Mouse (Mus musculus): ENCODE results near the gene Bzw1. TPM values are rescaled to one million over a fixed set of nuclear protein-coding genes. Genes with fewer than 3 reads are reported as not detected.

The Bzw1 gene
- polyA plus RNA-seq, 2 experiments, result 112 to 350 TPM

DNA sequence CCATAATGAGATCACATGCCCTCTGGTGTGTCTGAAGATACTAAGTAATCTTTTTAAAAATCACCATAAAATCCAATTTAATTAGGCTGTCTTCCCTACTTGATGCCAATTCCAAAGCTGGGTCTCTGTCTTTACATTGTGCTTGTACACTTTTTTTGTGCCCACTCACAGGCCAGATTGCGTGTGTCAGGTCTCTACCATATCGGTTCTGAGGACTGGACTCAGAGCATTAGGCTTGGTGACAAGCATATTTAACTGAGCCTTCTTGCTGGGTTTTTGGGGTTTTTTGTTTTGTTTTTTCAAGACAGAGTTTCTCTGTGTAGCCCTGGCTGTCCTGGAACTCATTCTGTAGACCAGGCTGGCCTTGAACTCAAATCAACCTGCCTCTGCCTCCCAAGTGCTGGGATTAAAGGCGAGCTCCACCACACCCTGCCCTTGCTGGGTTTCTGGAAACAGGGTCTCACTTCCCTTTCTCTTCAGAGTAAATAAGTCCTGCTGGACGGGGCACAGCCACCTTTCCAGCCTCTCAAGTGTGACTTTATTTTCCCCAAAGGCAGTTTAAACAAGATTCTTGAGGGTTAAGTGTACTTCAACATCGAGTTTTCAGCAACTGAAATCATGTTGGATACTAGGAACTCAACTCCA, 17.0 kb downstream of the Bzw1 start:
- TF ChIP-seq POLR2A (IDR thresholded peaks at IDR 0.05; ENCODE audit: borderline replicate concordance, extremely low read depth, insufficient read depth, insufficient read length), result no peak
- Histone ChIP-seq H3K36me3 (ENCODE audit: control insufficient read depth, insufficient read depth, low read length) (peaks cover 65% of the 10 kb centered on the region), H3K4me1 (ENCODE audit: control insufficient read depth, insufficient read depth, low read length) (no peaks in the 10 kb centered on the region), H3K4me2 (replicated peaks; ENCODE audit: low read depth, low read length, severe bottlenecking) (no peak overlapping the region), H3K4me3 (replicated peaks; ENCODE audit: low read length) (no peak overlapping the region), H3K27ac (replicated peaks; ENCODE audit: low read depth, low read length) (no peak overlapping the region), H3K9ac (ENCODE audit: low read depth, low read length, severe bottlenecking) (no peak overlapping the region), H3K9me3 (ENCODE audit: control insufficient read depth, low read length) (no peaks in the 10 kb centered on the region), H3K27me3 (ENCODE audit: control insufficient read depth, insufficient read depth, low read length) (no peaks in the 10 kb centered on the region)
- DNase-seq (ENCODE audit: low spot score) (no peak), ATAC-seq (ENCODE audit: low FRiP score, low read depth) (no peak)
- WGBS, result 69% methylated on average over 5 of the region's 5 CpGs

DNA sequence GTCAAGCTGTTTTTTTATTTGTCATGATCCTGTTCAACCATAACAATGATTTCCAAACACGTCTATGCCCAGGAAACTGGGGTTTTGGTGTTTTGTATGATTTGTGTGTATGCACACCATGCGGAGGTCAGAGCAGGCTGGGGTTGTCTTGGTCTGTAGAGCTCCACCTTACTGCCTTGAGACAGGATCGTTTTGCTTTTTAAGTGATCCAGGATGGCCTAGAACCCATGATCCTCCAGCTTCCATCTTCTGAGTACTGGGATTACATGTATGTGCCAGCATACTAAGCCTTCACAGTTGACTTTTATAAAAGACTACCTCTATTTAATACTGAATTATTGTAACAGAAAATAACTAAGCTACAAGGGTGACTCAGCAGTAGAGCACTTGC, 17.5 kb downstream of the Bzw1 start:
- no peak overlapping the region for H3K27ac ChIP-seq (replicated peaks; ENCODE audit: low read depth, low read length)
- H3K27me3 ChIP-seq (ENCODE audit: control insufficient read depth, insufficient read depth, low read length), result no peaks in the 10 kb centered on the region
- no peak overlapping the region for H3K4me2 ChIP-seq (replicated peaks; ENCODE audit: low read depth, low read length, severe bottlenecking)
- no peak overlapping the region for H3K9ac ChIP-seq (ENCODE audit: low read depth, low read length, severe bottlenecking)
- H3K9me3 ChIP-seq (ENCODE audit: control insufficient read depth, low read length), result no peaks in the 10 kb centered on the region
- H3K36me3 ChIP-seq (ENCODE audit: control insufficient read depth, insufficient read depth, low read length), result peaks cover 68% of the 10 kb centered on the region
- no peak overlapping the region for H3K4me3 ChIP-seq (replicated peaks; ENCODE audit: low read length)
- no peak for TF ChIP-seq POLR2A (IDR thresholded peaks at IDR 0.05; ENCODE audit: borderline replicate concordance, extremely low read depth, insufficient read depth, insufficient read length)
- ATAC-seq (ENCODE audit: low FRiP score, low read depth), result no peak
- DNase-seq (ENCODE audit: low spot score), result no peak
- 80% methylated on average over 3 of the region's 3 CpGs for WGBS
- no peaks in the 10 kb centered on the region for H3K4me1 ChIP-seq (ENCODE audit: control insufficient read depth, insufficient read depth, low read length)

- H3K4me2 ChIP-seq (replicated peaks; ENCODE audit: low read depth, low read length, severe bottlenecking), result no peak overlapping the region
- peaks cover 69% of the 10 kb centered on the region for H3K36me3 ChIP-seq (ENCODE audit: control insufficient read depth, insufficient read depth, low read length)
- WGBS, result 89% methylated on average over 7 of the region's 7 CpGs
- no peaks in the 10 kb centered on the region for H3K4me1 ChIP-seq (ENCODE audit: control insufficient read depth, insufficient read depth, low read length)
- DNase-seq (ENCODE audit: low spot score) (no peak), ATAC-seq (ENCODE audit: low FRiP score, low read depth) (no peak)
- no peaks in the 10 kb centered on the region for H3K27me3 ChIP-seq (ENCODE audit: control insufficient read depth, insufficient read depth, low read length)
- H3K27ac ChIP-seq (replicated peaks; ENCODE audit: low read depth, low read length), result no peak overlapping the region
- TF ChIP-seq POLR2A (IDR thresholded peaks at IDR 0.05; ENCODE audit: borderline replicate concordance, extremely low read depth, insufficient read depth, insufficient read length), result no peak
- H3K9me3 ChIP-seq (ENCODE audit: control insufficient read depth, low read length), result no peaks in the 10 kb centered on the region
- H3K9ac ChIP-seq (ENCODE audit: low read depth, low read length, severe bottlenecking), result no peak overlapping the region
- no peak overlapping the region for H3K4me3 ChIP-seq (replicated peaks; ENCODE audit: low read length)
These were observed 18.1 kb downstream of the Bzw1 start for GRCm38 (mm10) chr1:58410776-58411175.

DNA sequence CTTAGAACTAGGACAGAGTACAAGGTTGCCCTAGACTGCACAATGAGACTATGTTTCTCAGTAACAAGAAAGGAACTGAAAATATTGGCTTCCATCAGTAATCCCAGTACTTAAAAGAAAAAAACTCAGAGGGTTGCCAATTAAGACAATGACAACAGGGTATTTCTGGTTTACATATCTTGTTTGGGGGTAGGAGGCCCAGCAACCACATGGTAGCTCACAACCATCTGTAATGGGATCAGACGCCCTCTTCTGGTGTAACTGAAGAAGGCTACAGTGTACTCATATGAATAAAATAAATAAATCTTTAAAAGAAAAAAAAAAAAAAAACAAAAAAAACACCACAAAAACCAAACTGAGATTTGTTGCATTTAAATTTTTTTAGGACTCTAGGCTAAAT, 22.7 kb downstream of the Bzw1 start:
- DNase-seq (ENCODE audit: low spot score), result no peak
- no peak overlapping the region for H3K9ac ChIP-seq (ENCODE audit: low read depth, low read length, severe bottlenecking)
- no peak overlapping the region for H3K4me3 ChIP-seq (replicated peaks; ENCODE audit: low read length)
- H3K36me3 ChIP-seq (ENCODE audit: control insufficient read depth, insufficient read depth, low read length), result peaks cover 92% of the 10 kb centered on the region
- TF ChIP-seq POLR2A (IDR thresholded peaks at IDR 0.05; ENCODE audit: borderline replicate concordance, extremely low read depth, insufficient read depth, insufficient read length), result no peak
- no peak for ATAC-seq (ENCODE audit: low FRiP score, low read depth)
- no peak overlapping the region for H3K4me2 ChIP-seq (replicated peaks; ENCODE audit: low read depth, low read length, severe bottlenecking)
- no peaks in the 10 kb centered on the region for H3K27me3 ChIP-seq (ENCODE audit: control insufficient read depth, insufficient read depth, low read length)
- H3K4me1 ChIP-seq (ENCODE audit: control insufficient read depth, insufficient read depth, low read length), result no peaks in the 10 kb centered on the region
- H3K9me3 ChIP-seq (ENCODE audit: control insufficient read depth, low read length), result no peaks in the 10 kb centered on the region
- WGBS, result 30% methylated on average over 1 of the region's 1 CpGs
- H3K27ac ChIP-seq (replicated peaks; ENCODE audit: low read depth, low read length), result no peak overlapping the region

GRCm38 (mm10) chr1:58416048-58416447, 23.4 kb downstream of the Bzw1 start:
- Histone ChIP-seq H3K9me3 (ENCODE audit: control insufficient read depth, low read length) (no peaks in the 10 kb centered on the region), H3K4me1 (ENCODE audit: control insufficient read depth, insufficient read depth, low read length) (peaks cover 2% of the 10 kb centered on the region; the same call in 1 of the 2 replicates), H3K36me3 (ENCODE audit: control insufficient read depth, insufficient read depth, low read length) (peaks cover 88% of the 10 kb centered on the region), H3K27me3 (ENCODE audit: control insufficient read depth, insufficient read depth, low read length) (no peaks in the 10 kb centered on the region), H3K9ac (ENCODE audit: low read depth, low read length, severe bottlenecking) (no peak overlapping the region), H3K27ac (replicated peaks; ENCODE audit: low read depth, low read length) (no peak overlapping the region), H3K4me3 (replicated peaks; ENCODE audit: low read length) (no peak overlapping the region), H3K4me2 (replicated peaks; ENCODE audit: low read depth, low read length, severe bottlenecking) (no peak overlapping the region)
- WGBS, result 88% methylated on average over 2 of the region's 2 CpGs
- ATAC-seq (ENCODE audit: low FRiP score, low read depth) (no peak), DNase-seq (ENCODE audit: low spot score) (no peak)
- no peak for TF ChIP-seq POLR2A (IDR thresholded peaks at IDR 0.05; ENCODE audit: borderline replicate concordance, extremely low read depth, insufficient read depth, insufficient read length)

All from limb, embryonic 14.5 days (tissue).